Mouse (Mus musculus) intestine, embryonic 14.5 days (tissue): ENCODE measurements around the gene Rnf123. TPM values are rescaled to one million over a fixed set of nuclear protein-coding genes. Genes with fewer than 3 reads are reported as not detected.

Source experiments
- ATAC-seq: fragments of 200-750 bp; cut with Nextera tagmentation; replicated peaks from 2 replicates; pipeline ENCODE4 v1.8.0; 2017; ENCODE audit warnings: low read depth, moderate number of reproducible peaks, moderate TSS enrichment, moderate library complexity; ENCODE audit not compliant: low FRiP score, low TSS enrichment
- DNase-seq: peaks from one replicate; pipeline ENCODE4 v3.0.0-alpha.2; 2018; ENCODE audit warnings: low spot score
- H3K27ac ChIP-seq: fragments of 300-500 bp; sonication (generic); 2 replicates; pipeline ENCODE4 v1.5.1; 2014; ENCODE audit warnings: low read depth, mild to moderate bottlenecking, control low read depth
- H3K27me3 ChIP-seq: fragments of 300-500 bp; sonication (generic); replicated peaks from 2 replicates; pipeline ENCODE4 v1.6.1; 2014; ENCODE audit warnings: low read length, control low read depth; ENCODE audit not compliant: control insufficient read depth, insufficient read depth
- H3K36me3 ChIP-seq: fragments of 300-500 bp; sonication (generic); 2 replicates; pipeline ENCODE4 v1.6.1; 2014; ENCODE audit warnings: low read length, control low read depth; ENCODE audit not compliant: control insufficient read depth, insufficient read depth
- H3K4me1 ChIP-seq: fragments of 300-500 bp; sonication (generic); replicated peaks from 2 replicates; pipeline ENCODE4 v1.6.1; 2014; ENCODE audit warnings: low read length, control low read depth, mixed read lengths; ENCODE audit not compliant: control insufficient read depth, insufficient read depth
- H3K4me2 ChIP-seq: fragments of 300-500 bp; sonication (generic); 2 replicates; pipeline ENCODE4 v1.6.1; 2014; ENCODE audit warnings: low read length
- H3K4me3 ChIP-seq: fragments of 300-500 bp; sonication (generic); 2 replicates; pipeline ENCODE4 v1.5.1; 2014; ENCODE audit warnings: low read depth, low read length, control low read depth, mixed read lengths
- H3K9ac ChIP-seq: fragments of 300-500 bp; sonication (generic); 2 replicates; pipeline ENCODE4 v1.6.1; 2014; ENCODE audit warnings: mild to moderate bottlenecking, low read length
- H3K9me3 ChIP-seq: fragments of 300-500 bp; sonication (generic); 2 replicates; pipeline ENCODE4 v1.6.1; 2016; ENCODE audit warnings: low read length, control low read depth; ENCODE audit not compliant: control insufficient read depth
- WGBS: fragments of 180-500 bp; shearing (Covaris S2); extraction: QIAGEN DNeasy Blood & Tissue Kit; methylation state at CpG from one replicate; pipeline ENCODE4 v1.1.7; 2014; 5-methylcytosine and 5-hydroxymethylcytosine counted together
- polyA plus RNA-seq: library from polyadenylated mRNA; unstranded; fragments of >200 nt; fragmentation: Nextera tagmentation; extraction: Ambion mirVana; gene quantifications from 2 replicates; pipeline ENCODE4 v1.2.1, GENCODE M21; 2014

Gene Rnf123
- polyA plus RNA-seq, 1 experiment from 2014 or later = 33.2 TPM

GRCm38 (mm10) chr9:108094998-108095411, 11.9 kb upstream of the Rnf123 start:
- Histone ChIP-seq H3K4me2 (peak overlapping the region; percentile 99), H3K9me3 (no peaks in the 10 kb centered on the region), H3K4me3 (peak overlapping the region; percentile 63), H3K4me1 (peaks cover 17% of the 10 kb centered on the region; the same call in 1 of the 2 replicates), H3K9ac (peak overlapping the region; percentile 56), H3K36me3 (peaks cover 28% of the 10 kb centered on the region), H3K27ac (peak overlapping the region; percentile 47; the same call in 1 of the 2 replicates), H3K27me3 (no peaks in the 10 kb centered on the region)
- WGBS = 1% methylated on average over 16 of the region's 16 CpGs
- peak; percentile 77 for DNase-seq
- peak; percentile 12 for ATAC-seq

- Histone ChIP-seq H3K27me3 (no peaks in the 10 kb centered on the region), H3K9me3 (no peaks in the 10 kb centered on the region), H3K36me3 (peaks cover 34% of the 10 kb centered on the region), H3K4me2 (peak within 1 kb of the TSS; percentile 99), H3K4me3 (peak within 1 kb of the TSS; percentile 63), H3K9ac (peak within 1 kb of the TSS; percentile 56), H3K27ac (peak within 1 kb of the TSS; percentile 47; the same call in 1 of the 2 replicates), H3K4me1 (peaks cover 17% of the 10 kb centered on the region; the same call in 1 of the 2 replicates)
- under 1% methylated on average over 52 of the region's 52 CpGs for WGBS
- DNase-seq (peak; percentile 98), ATAC-seq (peak; percentile 95)
Measured at GRCm38 (mm10) chr9:108094184-108094941, 11.2 kb upstream of the Rnf123 start, which contains the start of gene Apeh. TSS of gene Apeh (minus strand) at chr9:108094606.

GRCm38 (mm10) chr9:108093586-108093985, 10.4 kb upstream of the Rnf123 start:
- peak overlapping the region; percentile 63 for H3K4me3 ChIP-seq
- 65% methylated on average over 10 of the region's 10 CpGs for WGBS
- no peak overlapping the region for H3K27ac ChIP-seq
- no peaks in the 10 kb centered on the region for H3K27me3 ChIP-seq
- H3K9me3 ChIP-seq = no peaks in the 10 kb centered on the region
- no peak for DNase-seq
- H3K4me1 ChIP-seq = peaks cover 14% of the 10 kb centered on the region; the same call in 1 of the 2 replicates
- ATAC-seq = no peak
- peak overlapping the region; percentile 56 for H3K9ac ChIP-seq
- peak overlapping the region; percentile 99 for H3K4me2 ChIP-seq
- H3K36me3 ChIP-seq = peaks cover 38% of the 10 kb centered on the region

DNA sequence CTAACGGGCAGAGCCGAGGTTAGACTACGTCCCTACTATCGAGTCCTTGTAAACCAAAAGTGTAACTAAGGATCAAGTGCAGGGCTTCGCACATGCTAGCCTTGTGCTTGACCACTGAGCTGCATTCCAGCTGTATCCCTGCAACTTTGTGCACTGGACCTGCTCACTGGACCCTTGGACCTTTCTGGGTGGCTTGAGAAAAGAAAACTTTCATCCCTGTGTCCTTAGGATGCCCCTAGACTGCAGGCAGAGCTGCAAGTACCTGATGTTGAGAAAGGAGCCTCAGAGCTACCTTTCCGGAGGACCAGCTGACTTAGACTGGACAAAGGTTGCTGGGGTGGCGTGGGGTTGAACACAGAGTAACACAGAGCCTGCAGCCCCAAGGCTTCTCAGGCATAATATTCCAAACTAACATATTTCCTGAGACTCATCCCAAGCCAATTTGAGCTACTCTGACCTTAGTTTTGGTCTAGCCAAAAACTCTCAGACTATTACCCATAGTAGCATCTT, 7.5 kb upstream of the Rnf123 start:
- Histone ChIP-seq H3K36me3 (peaks cover 67% of the 10 kb centered on the region), H3K4me1 (peaks cover 6% of the 10 kb centered on the region; the same call in 1 of the 2 replicates)
- no peak for ATAC-seq

GRCm38 (mm10) chr9:108085261-108085660, 2.1 kb upstream of the Rnf123 start:
- Histone ChIP-seq H3K4me3 (no peak overlapping the region), H3K4me2 (no peak overlapping the region), H3K9ac (no peak overlapping the region), H3K27ac (no peak overlapping the region), H3K4me1 (no peaks in the 10 kb centered on the region), H3K36me3 (peaks cover 58% of the 10 kb centered on the region), H3K27me3 (peaks cover 37% of the 10 kb centered on the region), H3K9me3 (no peaks in the 10 kb centered on the region)
- WGBS = 97% methylated on average over 4 of the region's 4 CpGs
- ATAC-seq = no peak
- DNase-seq = no peak

More for the DNA sequence above, 7.5 kb upstream of the Rnf123 start:
- WGBS = 91% methylated on average over 7 of the region's 7 CpGs
- Histone ChIP-seq H3K4me3 (no peak overlapping the region), H3K4me2 (no peak overlapping the region), H3K9ac (no peak overlapping the region), H3K27me3 (no peaks in the 10 kb centered on the region), H3K9me3 (no peaks in the 10 kb centered on the region), H3K27ac (no peak overlapping the region)
- no peak for DNase-seq

DNA sequence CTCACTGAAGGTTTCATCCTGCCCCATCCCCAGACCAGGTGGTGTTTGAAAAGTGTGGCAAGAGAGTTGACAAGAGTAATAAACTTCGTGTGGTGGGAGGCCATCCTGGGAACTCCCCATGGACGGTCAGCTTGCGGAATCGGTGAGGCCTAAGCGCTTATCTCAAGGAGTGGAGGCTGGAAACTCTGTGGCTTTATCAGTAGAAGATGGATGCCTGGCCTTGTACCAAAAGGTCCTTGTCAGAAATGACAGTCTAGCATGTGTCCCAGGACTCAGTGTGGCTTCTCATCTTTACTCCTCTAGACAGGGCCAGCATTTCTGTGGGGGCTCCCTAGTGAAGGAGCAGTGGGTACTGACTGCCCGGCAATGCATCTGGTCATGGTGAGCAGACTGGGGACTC, 415 bp upstream of the Rnf123 start:
- peaks cover 37% of the 10 kb centered on the region for H3K27me3 ChIP-seq
- H3K36me3 ChIP-seq = peaks cover 45% of the 10 kb centered on the region
- H3K9me3 ChIP-seq = no peaks in the 10 kb centered on the region
- DNase-seq = no peak
- H3K9ac ChIP-seq = no peak overlapping the region
- no peak overlapping the region for H3K4me3 ChIP-seq
- WGBS = 72% methylated on average over 6 of the region's 6 CpGs
- H3K4me1 ChIP-seq = 0 out of 2 replicates have a peak, but pooled peaks cover under 1% of the 10 kb centered on the region
- no peak overlapping the region for H3K4me2 ChIP-seq
- H3K27ac ChIP-seq = no peak overlapping the region
- no peak for ATAC-seq

DNA sequence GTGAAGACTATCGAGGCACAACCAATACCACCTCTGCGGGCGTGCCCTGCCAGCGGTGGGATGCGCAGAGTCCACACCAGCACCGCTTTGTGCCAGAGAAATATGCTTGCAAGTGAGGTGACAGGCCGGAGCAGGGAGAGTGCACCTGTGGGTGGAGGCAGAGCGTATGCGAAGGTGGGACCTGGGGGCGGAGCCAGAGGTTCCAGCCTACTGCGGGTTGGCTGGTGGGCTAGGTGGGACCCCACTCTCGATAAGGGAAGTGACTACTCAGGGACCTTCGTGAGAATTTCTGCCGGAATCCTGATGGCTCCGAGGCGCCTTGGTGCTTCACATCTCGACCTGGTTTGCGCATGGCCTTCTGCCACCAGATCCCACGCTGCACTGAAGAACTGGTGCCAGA, 597 bp downstream of the Rnf123 start:
- H3K27me3 ChIP-seq = peaks cover 37% of the 10 kb centered on the region
- peaks cover 9% of the 10 kb centered on the region; the same call in 1 of the 2 replicates for H3K4me1 ChIP-seq
- no peak overlapping the region for H3K4me3 ChIP-seq
- peak overlapping the region; percentile 18 for H3K4me2 ChIP-seq
- H3K36me3 ChIP-seq = peaks cover 35% of the 10 kb centered on the region
- H3K9ac ChIP-seq = no peak overlapping the region
- DNase-seq (peak; percentile 62), ATAC-seq (no peak)
- H3K27ac ChIP-seq = no peak overlapping the region
- no peaks in the 10 kb centered on the region for H3K9me3 ChIP-seq
- 5% methylated on average over 19 of the region's 19 CpGs for WGBS

GRCm38 (mm10) chr9:108080168-108080567, 3.0 kb downstream of the Rnf123 start, which contains the start of gene Mst1:
TSS of gene Mst1 (plus strand) at chr9:108080436.
- peaks cover 9% of the 10 kb centered on the region; the same call in 1 of the 2 replicates for H3K4me1 ChIP-seq
- WGBS = 82% methylated on average over 5 of the region's 5 CpGs
- no peak within 1 kb of the TSS for H3K27ac ChIP-seq
- H3K27me3 ChIP-seq = peaks cover 37% of the 10 kb centered on the region
- peak within 1 kb of the TSS; percentile 95 for H3K4me2 ChIP-seq
- no peak for ATAC-seq
- H3K9ac ChIP-seq = peak within 1 kb of the TSS; percentile 94
- no peak for DNase-seq
- H3K4me3 ChIP-seq = peak within 1 kb of the TSS; percentile 95
- H3K9me3 ChIP-seq = no peaks in the 10 kb centered on the region
- peaks cover 11% of the 10 kb centered on the region for H3K36me3 ChIP-seq
